ENCODE assay signal across 14 mouse cellular contexts in genomic region chr6:13052408-13053200, GRCm38 (mm10). TPM values are rescaled to one million over a fixed set of nuclear protein-coding genes. Genes with fewer than 3 reads are reported as not detected.
DNase-seq lines count a peak whose midpoint lies in the region; ATAC-seq lines count a peak whose summit lies in the region.
"Had no signal": no experiment of that assay in that cellular context is flagged by ENCODE, and none has a peak within 500 bp of the region (broad histone marks: within the 10 kb centered on the region; RNA-seq: fewer than 3 reads in every experiment).

No protein-coding gene starts in this region.

- no peak overlapping the region for H3K27ac ChIP-seq in heart, embryonic 10.5 days
- no peak overlapping the region for H3K27ac ChIP-seq in liver, embryonic 16.5 days (ENCODE audit: low read length)
- no peak overlapping the region for H3K27ac ChIP-seq in liver, embryonic 12.5 days
- H3K27ac ChIP-seq in kidney, embryonic 16.5 days (ENCODE audit: low read length) = no peak overlapping the region
- H3K27ac ChIP-seq: embryonic facial prominence, embryonic 15.5 days; heart, embryonic 13.5 days; hindbrain, embryonic 15.5 days; limb, embryonic 15.5 days had no signal

- H3K36me3 ChIP-seq in heart, embryonic 10.5 days = no peaks in the 10 kb centered on the region
- H3K36me3 ChIP-seq in liver, embryonic 16.5 days (ENCODE audit: control insufficient read depth, insufficient read depth) = no peaks in the 10 kb centered on the region
- H3K36me3 ChIP-seq in liver, embryonic 12.5 days = no peaks in the 10 kb centered on the region
- no peaks in the 10 kb centered on the region for H3K36me3 ChIP-seq in kidney, embryonic 16.5 days (ENCODE audit: insufficient read depth, low read length)
- H3K36me3 ChIP-seq: embryonic facial prominence, embryonic 15.5 days; heart, embryonic 13.5 days; hindbrain, embryonic 15.5 days; limb, embryonic 15.5 days had no signal

- peak; percentile 27; the same call in 1 of the 2 replicates for ATAC-seq in liver, embryonic 16.5 days (ENCODE audit: low read depth)
- ATAC-seq in liver, embryonic 12.5 days = no peak
- ATAC-seq in kidney, embryonic 16.5 days (ENCODE audit: low FRiP score, low TSS enrichment) = 0 out of 2 replicates have a peak, but pooled peaks have one; percentile 61
- ATAC-seq: forebrain, postnatal 0 days had no signal

- H3K27me3 ChIP-seq in heart, embryonic 10.5 days (ENCODE audit: insufficient read depth, poor library complexity, severe bottlenecking) = no peaks in the 10 kb centered on the region
- H3K27me3 ChIP-seq in liver, embryonic 16.5 days (ENCODE audit: control insufficient read depth, insufficient read depth, low read depth, low read length) = no peaks in the 10 kb centered on the region
- no peaks in the 10 kb centered on the region for H3K27me3 ChIP-seq in liver, embryonic 12.5 days (replicated peaks)
- no peaks in the 10 kb centered on the region for H3K27me3 ChIP-seq in kidney, embryonic 16.5 days (ENCODE audit: insufficient read depth, low read length)
- H3K27me3 ChIP-seq: embryonic facial prominence, embryonic 15.5 days; heart, embryonic 13.5 days; hindbrain, embryonic 15.5 days; limb, embryonic 15.5 days had no signal

- DNase-seq in heart, adult 8-10 months (ENCODE audit: low spot score) = peak; percentile 17
- no peak for DNase-seq in heart, embryonic 10.5 days (ENCODE audit: low spot score)
- DNase-seq in NIH3T3 (ENCODE audit: low read depth) = peak; percentile 86
- no peak for DNase-seq in embryo, embryonic 10 days (ENCODE audit: low spot score)
- DNase-seq in urinary bladder, adult 2 months (ENCODE audit: low spot score) = no peak
- DNase-seq: forebrain, postnatal 0 days; gastrocnemius, postnatal 10 days had no signal

- H3K4me2 ChIP-seq in liver, embryonic 16.5 days (ENCODE audit: low read depth, low read length) = no peak overlapping the region
- H3K4me2 ChIP-seq in liver, embryonic 12.5 days = no peak overlapping the region
- H3K4me2 ChIP-seq in kidney, embryonic 16.5 days (replicated peaks; ENCODE audit: low read depth, low read length) = no peak overlapping the region
- H3K4me2 ChIP-seq: embryonic facial prominence, embryonic 15.5 days; heart, embryonic 13.5 days; hindbrain, embryonic 15.5 days; limb, embryonic 15.5 days had no signal

- H3K9me3 ChIP-seq in heart, embryonic 10.5 days = no peaks in the 10 kb centered on the region
- no peaks in the 10 kb centered on the region for H3K9me3 ChIP-seq in liver, embryonic 16.5 days (replicated peaks; ENCODE audit: control insufficient read depth, low read length)
- H3K9me3 ChIP-seq in liver, embryonic 12.5 days (replicated peaks) = no peaks in the 10 kb centered on the region
- no peaks in the 10 kb centered on the region for H3K9me3 ChIP-seq in kidney, embryonic 16.5 days (ENCODE audit: low read length)
- H3K9me3 ChIP-seq: embryonic facial prominence, embryonic 15.5 days; heart, embryonic 13.5 days; hindbrain, embryonic 15.5 days; limb, embryonic 15.5 days had no signal

- no peaks in the 10 kb centered on the region; the same call in 1 of the 2 replicates for H3K4me1 ChIP-seq in heart, embryonic 10.5 days
- no peaks in the 10 kb centered on the region for H3K4me1 ChIP-seq in liver, embryonic 16.5 days (ENCODE audit: control insufficient read depth, low read depth, low read length)
- no peaks in the 10 kb centered on the region for H3K4me1 ChIP-seq in liver, embryonic 12.5 days
- H3K4me1 ChIP-seq in kidney, embryonic 16.5 days (ENCODE audit: insufficient read depth, low read length) = no peaks in the 10 kb centered on the region
- H3K4me1 ChIP-seq: embryonic facial prominence, embryonic 15.5 days; hindbrain, embryonic 15.5 days; limb, embryonic 15.5 days had no signal

- no peak overlapping the region for H3K9ac ChIP-seq in liver, embryonic 16.5 days (ENCODE audit: low read depth, low read length)
- no peak overlapping the region for H3K9ac ChIP-seq in liver, embryonic 12.5 days
- H3K9ac ChIP-seq in kidney, embryonic 16.5 days (replicated peaks; ENCODE audit: low read length) = no peak overlapping the region
- H3K9ac ChIP-seq: embryonic facial prominence, embryonic 15.5 days; forebrain, postnatal 0 days; heart, embryonic 13.5 days; hindbrain, embryonic 15.5 days; limb, embryonic 15.5 days had no signal

- H3K4me3 ChIP-seq in heart, embryonic 10.5 days = no peak overlapping the region
- no peak overlapping the region for H3K4me3 ChIP-seq in liver, embryonic 16.5 days (ENCODE audit: low read depth, low read length)
- H3K4me3 ChIP-seq in liver, embryonic 12.5 days = no peak overlapping the region
- no peak overlapping the region for H3K4me3 ChIP-seq in kidney, embryonic 16.5 days (ENCODE audit: low read length)
- H3K4me3 ChIP-seq: embryonic facial prominence, embryonic 15.5 days; heart, embryonic 13.5 days; hindbrain, embryonic 15.5 days; limb, embryonic 15.5 days had no signal

- 71% methylated on average over 4 of the region's 4 CpGs for WGBS in heart, embryonic 10.5 days
- WGBS in liver, embryonic 16.5 days (ENCODE audit: insufficient replicate concordance) = 58% methylated on average over 4 of the region's 4 CpGs
- WGBS in liver, embryonic 12.5 days (ENCODE audit: insufficient replicate concordance) = 64% methylated on average over 4 of the region's 4 CpGs
- 64% methylated on average over 4 of the region's 4 CpGs for WGBS in kidney, embryonic 16.5 days

RNA-seq across cellular contexts. Expression of gene Tmem106b, which starts 17.0 kb away (rescaled TPM):
- 100 to 1,000 TPM; 138 to 173 (median 153) TPM for total RNA-seq in heart, adult 8-10 months (2022)
- polyA plus RNA-seq in heart, embryonic 10.5 days (2016; fragmentation: Nextera tagmentation; extraction: Ambion mirVana) = 22.0 and 26.7 TPM in 2 replicates
- 10.6 and 12.2 TPM in 2 replicates for polyA plus RNA-seq in liver, embryonic 16.5 days (2015; fragmentation: Nextera tagmentation; extraction: Ambion mirVana)
- 12.3 and 12.4 TPM in 2 replicates for polyA plus RNA-seq in liver, embryonic 12.5 days (2016; fragmentation: Nextera tagmentation; extraction: Ambion mirVana)
- 41.8 and 45.9 TPM in 2 replicates for polyA plus RNA-seq in kidney, embryonic 16.5 days (2015; fragmentation: Nextera tagmentation; extraction: Ambion mirVana)
- polyA plus RNA-seq in urinary bladder, adult 2 months (2012; rRNA removed) = 38.4 and 51.5 TPM in 2 replicates

Comparison
In these comparisons a context has a peak if more than half of its experiments do, and no peak if none do; other contexts are left out.
1. DNase-seq: peak in heart, adult 8-10 months (single experiment) and NIH3T3 (single experiment); none in heart, embryonic 10.5 days (single experiment), embryo, embryonic 10 days (single experiment) and urinary bladder, adult 2 months (single experiment).